Mouse (Mus musculus) kidney, postnatal 0 days (tissue): ENCODE measurements around the gene Rchy1. TPM values are rescaled to one million over a fixed set of nuclear protein-coding genes. Genes with fewer than 3 reads are reported as not detected.

ENCODE experiments used
- ATAC-seq: fragments of 200-750 bp; cut with Nextera tagmentation; replicated peaks from 2 replicates; pipeline ENCODE4 v1.8.0; 2017; ENCODE audit warnings: low read depth, moderate number of reproducible peaks, moderate TSS enrichment, moderate library complexity; ENCODE audit not compliant: low FRiP score
- DNase-seq: peaks from one replicate; pipeline ENCODE4 v3.0.0-alpha.2; 2016; ENCODE audit warnings: low spot score
- H3K27ac ChIP-seq: fragments of 300-500 bp; sonication (generic); 2 replicates; pipeline ENCODE4 v1.5.1; 2014; ENCODE audit warnings: mild to moderate bottlenecking
- H3K27me3 ChIP-seq: fragments of 300-500 bp; sonication (generic); 2 replicates; pipeline ENCODE4 v1.6.1; 2014; ENCODE audit warnings: low read length, mixed read lengths; ENCODE audit not compliant: insufficient read depth
- H3K36me3 ChIP-seq: fragments of 300-500 bp; sonication (generic); 2 replicates; pipeline ENCODE4 v1.6.1; 2014; ENCODE audit warnings: low read length, mixed read lengths; ENCODE audit not compliant: insufficient read depth
- H3K4me1 ChIP-seq: fragments of 300-500 bp; sonication (generic); replicated peaks from 2 replicates; pipeline ENCODE4 v1.6.1; 2014; ENCODE audit warnings: antibody characterized with exemption, low read length, mixed read lengths; ENCODE audit not compliant: insufficient read depth
- H3K4me2 ChIP-seq: fragments of 300-500 bp; sonication (generic); 2 replicates; pipeline ENCODE4 v1.6.1; 2014; ENCODE audit warnings: mild to moderate bottlenecking, low read length, moderate library complexity, mixed read lengths
- H3K4me3 ChIP-seq: fragments of 300-500 bp; sonication (generic); replicated peaks from 2 replicates; pipeline ENCODE4 v1.5.1; 2014; ENCODE audit warnings: low read depth, low read length
- H3K9ac ChIP-seq: fragments of 300-500 bp; sonication (generic); 2 replicates; pipeline ENCODE4 v1.6.1; 2014; ENCODE audit warnings: low read depth, low read length
- H3K9me3 ChIP-seq: fragments of 300-500 bp; sonication (generic); replicated peaks from 2 replicates; pipeline ENCODE4 v1.6.1; 2016; ENCODE audit warnings: low read length, inconsistent platforms, mixed read lengths
- CTCF ChIP-seq: IDR thresholded peaks from 2 replicates; pipeline ENCODE4 v1.5.1; 2016; ENCODE audit warnings: antibody characterized with exemption, low read depth, mild to moderate bottlenecking, moderate library complexity
- WGBS: fragments of 180-500 bp; shearing (Covaris S2); extraction: QIAGEN DNeasy Blood & Tissue Kit; methylation state at CpG from one replicate; pipeline ENCODE4 v1.1.7; 2014; 5-methylcytosine and 5-hydroxymethylcytosine counted together
- polyA plus RNA-seq: library from polyadenylated mRNA; unstranded; fragments of >200 nt; fragmentation: Nextera tagmentation; extraction: Ambion mirVana; gene quantifications from 2 replicates; pipeline ENCODE4 v1.2.1, GENCODE M21; 2015

Gene Rchy1
- polyA plus RNA-seq, 1 experiment from 2014 or later: 80.9 TPM

DNA sequence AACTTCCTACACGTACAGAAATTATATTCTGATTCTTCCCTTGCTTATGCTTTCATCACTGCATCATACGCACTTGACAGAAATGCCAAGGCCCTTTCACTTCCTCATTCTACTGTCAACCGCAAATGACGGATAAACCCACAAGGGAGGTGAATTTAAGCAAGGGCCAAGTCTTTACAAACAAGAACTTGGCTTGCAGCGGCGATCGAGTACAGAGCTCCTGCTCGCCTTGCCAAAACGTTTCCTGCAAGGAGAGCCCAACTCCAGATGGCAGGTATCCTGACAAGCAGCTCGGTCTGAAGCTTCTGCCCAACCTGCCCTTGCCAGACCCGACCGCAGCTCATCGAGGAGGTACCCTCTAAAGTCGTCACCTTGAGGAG lies 619 bp downstream of the Rchy1 start:
- DNase-seq: no peak
- H3K9me3 ChIP-seq: no peaks in the 10 kb centered on the region
- peaks cover 9% of the 10 kb centered on the region; the same call in 1 of the 2 replicates for H3K4me1 ChIP-seq
- H3K36me3 ChIP-seq: 0 out of 2 replicates have a peak, but pooled peaks cover 2% of the 10 kb centered on the region
- WGBS: under 1% methylated on average over 14 of the region's 14 CpGs
- ATAC-seq: no peak
- H3K9ac ChIP-seq: peak overlapping the region; percentile 72
- H3K4me3 ChIP-seq: peak overlapping the region; percentile 71
- TF ChIP-seq CTCF: no peak
- peak overlapping the region; percentile 61 for H3K4me2 ChIP-seq
- no peaks in the 10 kb centered on the region for H3K27me3 ChIP-seq
- peak overlapping the region; percentile 98 for H3K27ac ChIP-seq

DNA sequence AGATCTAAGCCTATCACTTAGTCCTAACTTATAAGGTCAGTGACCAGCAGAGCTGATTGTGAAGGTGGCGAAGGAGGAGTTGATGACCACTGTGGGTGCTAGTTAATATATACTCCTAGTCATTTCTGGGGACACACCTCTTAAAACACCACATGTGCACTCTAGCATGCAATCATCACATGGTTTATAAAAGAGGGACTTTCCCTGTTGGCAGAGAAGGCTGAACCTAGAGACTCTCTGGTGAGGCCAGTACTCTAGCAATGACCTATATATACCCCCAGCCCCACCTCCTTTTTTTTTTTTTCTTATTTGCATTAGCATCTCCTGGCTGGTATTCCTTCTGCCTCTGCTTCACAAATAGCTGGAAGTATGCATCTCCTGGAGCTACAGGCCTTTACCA lies 1.5 kb downstream of the Rchy1 start:
- Histone ChIP-seq H3K4me3 (peak overlapping the region; percentile 71), H3K36me3 (peaks cover 6% of the 10 kb centered on the region; the same call in 1 of the 2 replicates), H3K27ac (peak overlapping the region; percentile 98; the same call in 1 of the 2 replicates), H3K4me2 (peak overlapping the region; percentile 61), H3K9me3 (no peaks in the 10 kb centered on the region), H3K27me3 (no peaks in the 10 kb centered on the region), H3K9ac (peak overlapping the region; percentile 72; the same call in 1 of the 2 replicates), H3K4me1 (peaks cover 9% of the 10 kb centered on the region; the same call in 1 of the 2 replicates)
- ATAC-seq: peak; percentile 21; the same call in 1 of the 2 replicates
- DNase-seq: no peak
- no peak for TF ChIP-seq CTCF
- WGBS: 73% methylated on average over 1 of the region's 1 CpGs

DNA sequence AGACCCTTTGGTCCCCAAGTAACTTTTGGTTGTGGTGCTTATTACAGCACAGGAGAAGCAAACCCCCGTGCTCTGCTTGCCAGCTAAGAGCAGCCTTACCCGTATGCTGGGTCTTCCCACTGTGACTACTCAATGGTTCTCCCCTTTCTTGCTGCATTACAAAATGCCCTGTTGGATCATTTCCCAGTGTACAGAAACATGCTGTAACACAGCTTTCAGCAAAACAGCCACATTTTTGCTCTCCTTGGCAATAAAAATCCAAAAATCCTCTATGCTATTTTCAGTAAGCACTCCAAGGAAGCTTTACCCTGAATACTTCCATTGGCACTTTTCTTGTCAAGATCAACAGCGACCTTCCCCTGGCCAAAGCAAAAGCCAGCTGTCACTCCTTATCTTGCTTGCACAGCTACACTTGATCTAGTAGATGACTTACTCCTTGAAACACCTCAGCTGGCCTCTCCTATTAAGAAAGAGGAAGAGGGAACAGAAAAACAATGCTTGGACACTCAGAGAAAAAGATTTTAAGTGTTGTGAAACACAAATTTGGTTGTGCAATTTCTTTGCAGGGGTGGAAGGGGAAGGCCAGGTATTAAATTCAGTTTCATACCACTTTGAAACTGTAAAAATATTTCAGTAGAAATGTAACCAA lies 2.1 kb downstream of the Rchy1 start:
- DNase-seq: no peak

DNA sequence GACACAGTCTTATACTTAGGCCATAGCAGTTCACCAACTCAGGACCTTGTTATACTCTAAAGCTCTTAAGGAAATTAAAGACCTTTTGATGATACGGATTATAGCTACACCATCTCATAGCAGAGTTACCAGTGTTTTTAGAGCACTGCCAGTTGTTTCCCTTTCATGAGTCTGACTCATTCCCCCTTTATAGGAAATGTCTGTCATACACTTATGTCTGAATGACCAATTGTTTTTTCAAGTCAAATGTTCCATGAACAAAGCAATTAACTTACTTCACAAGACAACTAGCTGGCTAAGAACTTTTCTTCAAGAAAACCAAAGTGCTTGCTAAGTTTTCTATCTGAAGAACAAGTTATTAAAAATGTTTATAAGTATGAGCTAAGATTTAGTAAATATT lies 2.9 kb downstream of the Rchy1 start:
- Histone ChIP-seq H3K27me3 (no peaks in the 10 kb centered on the region), H3K27ac (no peak overlapping the region), H3K9ac (no peak overlapping the region), H3K4me3 (no peak overlapping the region), H3K9me3 (no peaks in the 10 kb centered on the region), H3K36me3 (peaks cover 8% of the 10 kb centered on the region; the same call in 1 of the 2 replicates), H3K4me1 (peaks cover 9% of the 10 kb centered on the region; the same call in 1 of the 2 replicates), H3K4me2 (peak overlapping the region; percentile 61)
- DNase-seq (no peak), ATAC-seq (no peak)
- TF ChIP-seq CTCF: no peak
- 77% methylated on average over 1 of the region's 1 CpGs for WGBS

More for the DNA sequence above, 2.1 kb downstream of the Rchy1 start:
- no peak for TF ChIP-seq CTCF
- Histone ChIP-seq H3K9ac (no peak overlapping the region), H3K36me3 (peaks cover 6% of the 10 kb centered on the region; the same call in 1 of the 2 replicates), H3K4me1 (peaks cover 9% of the 10 kb centered on the region; the same call in 1 of the 2 replicates), H3K27ac (no peak overlapping the region), H3K4me2 (peak overlapping the region; percentile 61), H3K9me3 (no peaks in the 10 kb centered on the region), H3K4me3 (0 out of 2 replicates have a peak overlapping the region, but pooled peaks have one; percentile 0), H3K27me3 (no peaks in the 10 kb centered on the region)
- no peak for ATAC-seq
- WGBS: 53% methylated on average over 3 of the region's 3 CpGs

DNA sequence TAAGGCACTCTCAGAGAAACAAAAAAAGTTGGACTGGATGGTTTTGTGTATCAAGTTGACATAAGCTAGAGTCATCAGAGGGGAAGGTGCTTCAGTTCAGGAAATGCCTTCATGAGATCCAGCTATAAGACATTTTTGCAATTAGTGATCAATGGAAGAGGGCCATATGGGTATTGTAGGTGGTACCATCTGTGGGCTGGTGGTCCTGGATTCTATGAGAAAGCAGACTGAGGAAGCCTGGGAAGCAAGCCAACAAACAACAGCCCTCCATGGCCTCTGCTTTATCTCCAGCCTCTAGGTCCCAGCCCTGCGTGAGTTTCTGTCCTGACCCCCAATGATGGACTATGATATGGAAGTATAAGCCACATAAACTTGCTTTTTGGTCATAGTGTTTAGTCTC lies 3.8 kb downstream of the Rchy1 start:
- Histone ChIP-seq H3K27me3 (no peaks in the 10 kb centered on the region), H3K9me3 (no peaks in the 10 kb centered on the region), H3K27ac (no peak overlapping the region), H3K4me2 (no peak overlapping the region), H3K9ac (no peak overlapping the region), H3K36me3 (peaks cover 12% of the 10 kb centered on the region; the same call in 1 of the 2 replicates), H3K4me3 (no peak overlapping the region), H3K4me1 (peaks cover 9% of the 10 kb centered on the region; the same call in 1 of the 2 replicates)
- DNase-seq (no peak), ATAC-seq (no peak)
- 80% methylated on average over 1 of the region's 1 CpGs for WGBS
- TF ChIP-seq CTCF: no peak

DNA sequence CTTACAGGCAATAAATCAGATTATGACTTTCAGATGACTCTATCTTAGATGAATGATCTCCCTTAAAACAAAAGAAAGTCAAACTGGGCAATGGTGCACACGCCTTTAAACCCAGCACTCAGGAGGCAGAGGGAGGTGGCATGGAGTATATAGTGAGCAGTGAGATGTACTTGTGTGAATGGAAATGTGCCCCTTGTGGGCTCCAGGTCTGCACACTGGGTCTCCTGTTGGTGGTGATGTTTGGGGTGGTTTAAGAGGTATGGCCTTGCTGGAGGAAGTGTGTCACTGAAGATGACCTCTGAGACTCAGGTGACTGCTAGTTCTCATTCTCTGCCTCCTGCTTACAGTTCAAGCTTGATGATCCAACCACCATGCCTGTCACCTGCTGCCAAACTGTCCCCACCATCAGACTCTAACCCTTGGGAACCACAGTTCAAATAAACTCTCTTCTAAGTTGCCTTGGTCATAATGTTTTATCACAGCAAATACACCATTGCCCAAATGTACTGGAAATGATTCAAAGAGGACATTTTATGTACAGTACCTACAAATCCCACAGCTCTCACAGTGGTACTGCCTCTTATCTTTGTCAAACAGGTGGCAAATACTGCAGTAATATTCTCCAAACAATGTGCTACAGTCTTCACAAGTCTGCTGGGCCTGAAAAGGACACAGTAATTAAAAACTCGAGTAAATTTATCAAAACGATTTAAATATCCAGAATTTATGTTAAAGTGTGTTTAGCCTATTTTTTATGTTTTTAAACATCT lies 5.7 kb downstream of the Rchy1 start:
- no peak overlapping the region for H3K4me3 ChIP-seq
- no peak overlapping the region for H3K27ac ChIP-seq
- H3K4me2 ChIP-seq: no peak overlapping the region
- ATAC-seq: no peak
- TF ChIP-seq CTCF: no peak
- no peaks in the 10 kb centered on the region for H3K27me3 ChIP-seq
- peaks cover 25% of the 10 kb centered on the region for H3K36me3 ChIP-seq
- no peak for DNase-seq
- H3K4me1 ChIP-seq: peaks cover 9% of the 10 kb centered on the region; the same call in 1 of the 2 replicates
- 95% methylated on average over 3 of the region's 3 CpGs for WGBS
- H3K9me3 ChIP-seq: no peaks in the 10 kb centered on the region
- no peak overlapping the region for H3K9ac ChIP-seq
